Mouse (Mus musculus): ENCODE results near the gene Tnxb.

DNA sequence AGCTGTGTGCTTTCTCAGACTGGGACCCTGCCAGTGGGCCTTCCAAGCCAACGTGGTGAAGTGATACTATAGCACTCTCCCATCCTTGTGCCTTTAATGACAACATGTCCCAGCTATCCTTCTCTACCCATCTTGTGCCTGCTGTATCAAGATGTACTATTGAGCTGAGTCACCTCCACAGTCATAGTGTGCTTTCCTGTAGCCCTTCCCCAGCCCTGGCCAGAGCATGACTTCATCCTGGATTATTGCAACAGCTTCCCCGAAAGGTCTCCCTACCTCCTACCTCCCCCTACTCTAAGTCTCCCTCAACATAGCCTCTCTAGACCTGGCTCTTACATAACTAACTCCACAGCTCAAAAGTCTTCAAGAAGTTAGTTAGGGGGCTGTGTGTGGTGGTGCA lies 34.7 kb upstream of the Tnxb start:
- TF ChIP-seq CHD2 (IDR thresholded peaks at IDR 0.05; ENCODE audit: low read depth, low read length) (no peak), HCFC1 (IDR thresholded peaks at IDR 0.05; ENCODE audit: borderline replicate concordance, insufficient read depth, low read length) (no peak), MAFK (IDR thresholded peaks at IDR 0.05; ENCODE audit: insufficient read depth, low read depth, low read length) (no peak), ZC3H11A (IDR thresholded peaks at IDR 0.05; ENCODE audit: borderline replicate concordance, low read depth, low read length) (no peak), ZNF384 (IDR thresholded peaks at IDR 0.05; ENCODE audit: low read depth, low read length) (no peak)
